Mouse (Mus musculus): ENCODE results near the gene Six3. TPM values are rescaled to one million over a fixed set of nuclear protein-coding genes. Genes with fewer than 3 reads are reported as not detected.

The Six3 gene
- total RNA-seq, 2 experiments from 2014 or later: 0.20 TPM; not detected in 1

GRCm38 (mm10) chr17:85616526-85617500 is 3.4 kb downstream of the Six3 start:
- no peak overlapping the region for H3K27ac ChIP-seq
- H3K4me3 ChIP-seq: no peak overlapping the region
- no peak for TF ChIP-seq CTCF (conservative IDR thresholded peaks at IDR 0.05)
- no peak for DNase-seq (ENCODE audit: low spot score in 2 of 2)

DNA sequence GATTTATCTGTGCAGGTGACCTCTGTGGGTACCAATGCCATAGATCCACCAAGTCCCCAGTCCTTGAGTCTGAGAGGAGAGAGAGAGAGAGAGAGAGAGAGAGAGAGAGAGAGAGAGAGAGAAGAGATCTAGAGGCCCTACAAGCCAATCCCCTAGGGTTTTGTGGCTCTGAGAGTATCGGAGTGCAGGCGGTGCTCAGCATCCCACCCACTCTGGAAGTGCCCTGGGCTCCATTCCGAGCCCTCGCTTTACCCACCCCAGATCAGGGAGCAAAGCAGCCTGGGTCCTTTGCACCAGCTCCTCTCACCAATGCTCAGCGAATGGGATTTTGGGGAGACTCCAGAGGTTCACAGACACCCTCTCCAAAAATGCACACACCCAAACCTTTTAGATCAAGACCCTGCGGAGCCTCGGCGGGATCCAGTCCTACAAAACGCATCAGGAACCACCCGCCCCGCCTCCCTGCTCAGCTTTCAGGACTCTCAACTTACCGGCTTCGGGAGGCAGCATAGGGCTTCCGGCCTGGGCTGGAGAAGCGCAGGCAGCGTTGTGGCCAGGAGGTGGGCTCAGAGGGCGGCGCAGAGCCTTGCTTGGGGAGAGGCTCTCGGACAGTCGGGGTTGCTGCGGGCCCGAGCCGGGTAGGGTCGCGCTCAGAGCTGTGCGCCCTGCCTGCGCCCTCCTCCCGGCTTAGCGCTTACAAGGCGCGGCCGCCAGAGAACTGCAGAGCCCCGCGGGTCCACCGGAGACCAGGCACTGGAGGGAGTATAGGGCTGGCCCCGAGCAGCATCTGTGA is 4.4 kb downstream of the Six3 start:
- TF ChIP-seq CTCF (conservative IDR thresholded peaks at IDR 0.05): no peak
- Histone ChIP-seq H3K27ac (no peak overlapping the region), H3K4me3 (no peak overlapping the region)
- DNase-seq (ENCODE audit: low spot score in 2 of 2): no peak

DNA sequence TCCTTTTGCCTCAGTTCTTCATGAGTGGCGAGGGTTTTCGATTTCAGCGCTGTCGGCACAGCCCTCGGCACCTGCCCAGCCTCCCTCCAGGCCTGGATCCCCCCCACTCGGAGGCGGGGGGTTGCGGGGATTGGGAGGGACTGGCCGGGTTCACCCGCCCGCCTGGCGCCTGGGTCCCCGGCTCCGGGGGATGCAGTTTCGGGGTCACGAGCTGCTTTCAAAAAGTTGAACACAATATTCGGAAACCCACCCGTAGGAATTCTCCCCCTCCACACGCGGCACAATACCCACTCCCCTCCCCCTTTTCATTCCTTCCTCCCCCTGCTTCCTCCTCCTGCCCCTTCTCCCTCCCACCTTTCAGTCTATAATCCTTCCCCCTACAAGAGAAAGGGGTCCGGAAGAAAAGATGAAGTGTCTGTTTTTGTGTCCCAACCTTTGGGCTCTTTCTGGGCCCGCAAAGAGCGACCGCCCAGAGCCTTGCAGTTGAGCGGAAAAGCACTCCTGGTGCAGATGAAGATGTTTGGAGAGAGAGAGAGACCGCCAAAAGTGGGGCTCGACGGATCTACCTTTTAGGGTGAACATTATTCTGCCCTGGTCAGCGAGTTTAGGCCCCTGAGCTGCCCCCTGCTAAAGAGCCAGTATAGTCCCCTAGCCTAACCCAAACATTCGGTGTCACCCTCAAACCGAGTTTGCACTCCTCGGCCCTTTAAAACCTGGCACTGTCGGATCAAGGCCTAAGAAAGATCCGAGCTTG is 5.1 kb downstream of the Six3 start:
- H3K4me3 ChIP-seq: no peak overlapping the region
- no peak overlapping the region for H3K27ac ChIP-seq

GRCm38 (mm10) chr17:85619113-85620085 is 6.0 kb downstream of the Six3 start:
- no peak overlapping the region for H3K27ac ChIP-seq
- no peak for TF ChIP-seq CTCF (conservative IDR thresholded peaks at IDR 0.05)
- no peak overlapping the region for H3K4me3 ChIP-seq
- no peak for DNase-seq (ENCODE audit: low spot score in 2 of 2)

More for the DNA sequence above, 5.1 kb downstream of the Six3 start:
- DNase-seq (ENCODE audit: low spot score in 2 of 2): no peak
- TF ChIP-seq CTCF (conservative IDR thresholded peaks at IDR 0.05): no peak

GRCm38 (mm10) chr17:85620086-85620481 is 6.7 kb downstream of the Six3 start:
- no peak for TF ChIP-seq CTCF (conservative IDR thresholded peaks at IDR 0.05)
- Histone ChIP-seq H3K4me3 (no peak overlapping the region), H3K27ac (no peak overlapping the region)
- DNase-seq (ENCODE audit: low spot score in 2 of 2): no peak

- no peak for TF ChIP-seq CTCF (conservative IDR thresholded peaks at IDR 0.05)
- Histone ChIP-seq H3K4me3 (no peak overlapping the region; the same call in 1 of the 2 replicates), H3K27ac (no peak overlapping the region)
- peak in 1 of 2 experiments; percentile 23 for DNase-seq (ENCODE audit: low spot score in 2 of 2)
Observed at GRCm38 (mm10) chr17:85620680-85621504, 7.5 kb downstream of the Six3 start.

DNA sequence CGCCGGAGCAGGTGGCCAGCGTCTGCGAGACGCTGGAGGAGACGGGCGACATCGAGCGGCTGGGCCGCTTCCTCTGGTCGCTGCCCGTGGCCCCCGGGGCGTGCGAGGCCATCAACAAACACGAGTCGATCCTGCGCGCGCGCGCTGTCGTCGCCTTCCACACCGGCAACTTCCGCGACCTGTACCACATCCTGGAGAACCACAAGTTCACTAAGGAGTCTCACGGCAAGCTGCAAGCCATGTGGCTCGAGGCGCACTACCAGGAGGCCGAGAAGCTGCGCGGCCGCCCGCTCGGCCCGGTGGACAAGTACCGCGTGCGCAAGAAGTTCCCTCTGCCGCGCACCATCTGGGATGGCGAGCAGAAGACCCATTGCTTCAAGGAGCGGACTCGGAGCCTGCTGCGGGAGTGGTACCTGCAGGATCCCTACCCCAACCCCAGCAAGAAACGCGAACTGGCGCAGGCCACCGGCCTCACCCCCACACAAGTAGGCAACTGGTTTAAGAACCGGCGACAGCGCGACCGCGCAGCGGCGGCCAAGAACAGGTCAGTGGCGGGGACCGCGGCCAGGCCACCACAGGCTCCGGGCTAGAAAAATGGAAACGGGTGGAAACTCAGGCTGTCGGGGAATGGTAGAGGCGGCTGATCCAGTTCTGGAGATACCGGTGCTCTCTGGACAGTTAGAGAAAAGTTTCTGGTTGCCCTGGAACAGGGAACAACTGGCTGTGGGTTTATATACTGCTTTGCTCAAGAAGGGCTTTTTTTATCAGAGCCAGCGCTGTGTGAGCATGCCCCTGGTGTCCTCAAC is 8.3 kb downstream of the Six3 start:
- no peak for DNase-seq (ENCODE audit: low spot score in 2 of 2)
- H3K27ac ChIP-seq: no peak overlapping the region
- TF ChIP-seq CTCF (conservative IDR thresholded peaks at IDR 0.05): no peak
- H3K4me3 ChIP-seq: no peak overlapping the region; the same call in 1 of the 2 replicates

- no peak overlapping the region for H3K4me3 ChIP-seq
- TF ChIP-seq CTCF (conservative IDR thresholded peaks at IDR 0.05): no peak
- no peak for DNase-seq (ENCODE audit: low spot score in 2 of 2)
- H3K27ac ChIP-seq: no peak overlapping the region
Observed at GRCm38 (mm10) chr17:85622493-85623157, 9.2 kb downstream of the Six3 start.

GRCm38 (mm10) chr17:85623161-85624050 is 10.0 kb downstream of the Six3 start:
- no peak overlapping the region for H3K4me3 ChIP-seq
- H3K27ac ChIP-seq: no peak overlapping the region
- TF ChIP-seq CTCF (conservative IDR thresholded peaks at IDR 0.05): no peak
- no peak for DNase-seq (ENCODE audit: low spot score in 2 of 2)
